11 mouse cellular contexts compared by ENCODE assay signal in genomic region chr8:105808480-105808879, GRCm38 (mm10). TPM values are rescaled to one million over a fixed set of nuclear protein-coding genes. Genes with fewer than 3 reads are reported as not detected.
DNase-seq lines count a peak whose midpoint lies in the region; ATAC-seq and TF ChIP-seq lines count a peak whose summit lies in the region.
"Had no signal": no experiment of that assay in that cellular context is flagged by ENCODE, and none has a peak within 500 bp of the region (broad histone marks: within the 10 kb centered on the region; RNA-seq: fewer than 3 reads in every experiment).

No protein-coding gene starts in this region.

- no peaks in the 10 kb centered on the region for H3K27me3 ChIP-seq in stomach, postnatal 0 days (ENCODE audit: control insufficient read depth, insufficient read depth, low read length)
- H3K27me3 ChIP-seq: embryonic facial prominence, embryonic 13.5 days; neural tube, embryonic 13.5 days had no signal

- ATAC-seq in stomach, postnatal 0 days (ENCODE audit: low FRiP score, low TSS enrichment): peak; percentile 46; the same call in 1 of the 2 replicates
- ATAC-seq: hindbrain, postnatal 0 days had no signal

- 92% methylated on average over 2 of the region's 2 CpGs for WGBS in stomach, postnatal 0 days

- peak; percentile 13 for DNase-seq in right cerebral cortex, postnatal 14 days
- DNase-seq in right cerebral cortex, adult 2 months (ENCODE audit: low spot score in 2 of 2): no peak
- peak; percentile 16 for DNase-seq in brain, adult 2 months (ENCODE audit: low read depth, low spot score)
- DNase-seq in kidney, postnatal 25 days: peak; percentile 53 to 65
- DNase-seq in stomach, postnatal 0 days (ENCODE audit: low spot score): no peak
- no peak for DNase-seq in thymus, adult 18-20 months
- no peak for DNase-seq in cerebellum, adult 9-11 months
- DNase-seq: cerebellum, adult 11-12 months had no signal

- no peak overlapping the region for H3K27ac ChIP-seq in stomach, postnatal 0 days (replicated peaks)
- H3K27ac ChIP-seq: embryonic facial prominence, embryonic 13.5 days; hindbrain, postnatal 0 days; neural tube, embryonic 13.5 days had no signal

- no peaks in the 10 kb centered on the region for H3K4me1 ChIP-seq in stomach, postnatal 0 days (replicated peaks; ENCODE audit: control insufficient read depth, insufficient read depth)
- H3K4me1 ChIP-seq: embryonic facial prominence, embryonic 13.5 days had no signal

- TF ChIP-seq CTCF in stomach, postnatal 0 days (IDR thresholded peaks at IDR 0.05; ENCODE audit: low read depth): no peak

- no peaks in the 10 kb centered on the region for H3K36me3 ChIP-seq in stomach, postnatal 0 days (ENCODE audit: control insufficient read depth, insufficient read depth, low read length)

- no peaks in the 10 kb centered on the region for H3K9me3 ChIP-seq in stomach, postnatal 0 days (ENCODE audit: control insufficient read depth, low read length)
- H3K9me3 ChIP-seq: embryonic facial prominence, embryonic 13.5 days; neural tube, embryonic 13.5 days had no signal

- TF ChIP-seq EP300 in stomach, postnatal 0 days (optimal IDR thresholded peaks at IDR 0.05): no peak

- no peak overlapping the region for H3K4me2 ChIP-seq in stomach, postnatal 0 days (replicated peaks; ENCODE audit: low read depth)
- H3K4me2 ChIP-seq: embryonic facial prominence, embryonic 13.5 days; neural tube, embryonic 13.5 days had no signal

- H3K9ac ChIP-seq in stomach, postnatal 0 days (ENCODE audit: low read length): no peak overlapping the region
- H3K9ac ChIP-seq: embryonic facial prominence, embryonic 13.5 days; neural tube, embryonic 13.5 days had no signal

- H3K4me3 ChIP-seq in stomach, postnatal 0 days (ENCODE audit: low read depth, low read length): no peak overlapping the region
- H3K4me3 ChIP-seq: embryonic facial prominence, embryonic 13.5 days; neural tube, embryonic 13.5 days had no signal

RNA-seq across cellular contexts. Expression of gene Ranbp10, which starts 18.7 kb away (rescaled TPM):
- polyA plus RNA-seq in stomach, postnatal 0 days (2015; fragmentation: Nextera tagmentation; extraction: Ambion mirVana): 7.1 TPM in 2 replicates

RNA-seq across cellular contexts. Expression of gene Tsnaxip1, which starts 19.1 kb away (rescaled TPM):
- not detected in 2 replicates for polyA plus RNA-seq in stomach, postnatal 0 days (2015; fragmentation: Nextera tagmentation; extraction: Ambion mirVana)

RNA-seq across cellular contexts. Expression of gene Cenpt, which starts 44.6 kb away (rescaled TPM):
- 14.2 and 15.1 TPM in 2 replicates for polyA plus RNA-seq in stomach, postnatal 0 days (2015; fragmentation: Nextera tagmentation; extraction: Ambion mirVana)

RNA-seq across cellular contexts. Expression of gene Thap11, which starts 46.5 kb away (rescaled TPM):
- polyA plus RNA-seq in stomach, postnatal 0 days (2015; fragmentation: Nextera tagmentation; extraction: Ambion mirVana): 36.8 and 37.8 TPM in 2 replicates

RNA-seq across cellular contexts. Expression of gene Gfod2, which starts 50.0 kb away (rescaled TPM):
- 14.5 and 16.9 TPM in 2 replicates for polyA plus RNA-seq in stomach, postnatal 0 days (2015; fragmentation: Nextera tagmentation; extraction: Ambion mirVana)

Comparison
In these comparisons a context has a peak if more than half of its experiments do, and no peak if none do; other contexts are left out.
1. DNase-seq: peak in right cerebral cortex, postnatal 14 days (single experiment), brain, adult 2 months (single experiment) and kidney, postnatal 25 days (2 of 2); none in right cerebral cortex, adult 2 months (0 of 2), stomach, postnatal 0 days (single experiment), thymus, adult 18-20 months (0 of 2) and cerebellum, adult 9-11 months (single experiment).